Mouse (Mus musculus): ENCODE results near the gene Kctd18.

Kctd18 gene

DNA sequence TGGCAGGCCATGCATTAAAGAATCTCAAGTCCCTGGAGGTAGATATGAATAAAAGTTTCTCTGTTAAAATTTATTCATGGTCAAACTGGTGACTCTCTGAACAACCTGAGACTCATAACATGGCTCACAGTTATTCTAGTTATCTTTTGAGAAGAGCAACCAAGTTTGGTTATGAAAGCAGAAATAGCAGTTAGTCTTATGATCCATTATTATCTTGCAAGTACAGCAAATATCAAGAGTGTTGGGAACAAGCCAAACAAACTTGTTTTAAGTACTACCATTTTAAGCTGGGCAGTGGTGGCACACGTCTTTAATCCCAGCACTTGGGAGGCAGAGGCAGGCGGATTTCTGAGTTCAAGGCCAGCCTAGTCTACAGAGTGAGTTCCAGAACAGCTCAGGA is 27.5 kb downstream of the Kctd18 start:
- DNase-seq (ENCODE audit: low read depth in 2 of 2, low spot score in 2 of 2), result no peak

DNA sequence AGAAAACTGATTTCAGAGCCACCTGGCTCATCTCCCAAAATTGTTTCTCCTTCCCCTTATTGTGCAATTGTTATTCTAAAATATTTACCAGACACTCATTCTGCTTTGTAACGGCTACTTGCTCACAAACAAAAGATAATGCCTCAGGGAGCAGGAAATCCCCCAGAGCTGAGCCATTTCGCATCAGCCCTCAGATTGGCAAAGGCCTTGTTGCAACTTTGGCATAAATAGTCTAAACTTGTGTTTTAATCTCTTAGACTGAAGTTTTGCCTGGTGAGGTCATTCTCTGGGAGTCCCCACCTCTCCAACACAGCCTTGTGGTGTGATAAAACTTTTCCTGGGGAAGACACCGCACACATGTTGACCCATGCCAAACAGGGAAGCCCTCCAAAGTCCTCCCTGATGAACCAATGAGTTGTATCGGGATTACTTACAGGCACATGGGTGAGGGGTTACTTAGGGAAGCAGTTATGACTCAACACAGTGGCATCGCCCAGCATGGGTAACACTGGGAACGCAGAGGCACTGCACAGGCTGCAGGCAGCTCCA is 29.6 kb downstream of the Kctd18 start:
- no peak for DNase-seq (ENCODE audit: low read depth in 2 of 2, low spot score in 2 of 2)

DNA sequence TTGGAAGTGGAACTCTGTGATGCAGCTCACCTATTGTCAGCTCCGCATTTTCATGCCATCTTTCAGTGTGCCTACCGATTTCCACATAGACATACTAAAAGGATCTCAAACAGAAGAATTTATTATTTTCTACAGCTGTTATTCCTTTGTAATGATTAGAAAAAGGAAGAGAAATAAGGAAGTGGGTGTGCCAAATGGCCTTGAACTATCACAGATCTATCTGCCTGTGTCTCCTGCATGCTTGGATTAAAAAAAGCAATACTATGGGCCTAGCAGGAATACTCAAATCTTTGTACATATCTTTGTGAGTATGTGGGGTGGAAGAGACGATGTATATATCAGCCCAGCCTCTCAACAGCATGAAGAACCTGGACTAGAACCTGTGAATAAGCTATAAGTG is 41.9 kb downstream of the Kctd18 start:
- DNase-seq (ENCODE audit: low read depth in 2 of 2, low spot score in 2 of 2), result no peak

DNA sequence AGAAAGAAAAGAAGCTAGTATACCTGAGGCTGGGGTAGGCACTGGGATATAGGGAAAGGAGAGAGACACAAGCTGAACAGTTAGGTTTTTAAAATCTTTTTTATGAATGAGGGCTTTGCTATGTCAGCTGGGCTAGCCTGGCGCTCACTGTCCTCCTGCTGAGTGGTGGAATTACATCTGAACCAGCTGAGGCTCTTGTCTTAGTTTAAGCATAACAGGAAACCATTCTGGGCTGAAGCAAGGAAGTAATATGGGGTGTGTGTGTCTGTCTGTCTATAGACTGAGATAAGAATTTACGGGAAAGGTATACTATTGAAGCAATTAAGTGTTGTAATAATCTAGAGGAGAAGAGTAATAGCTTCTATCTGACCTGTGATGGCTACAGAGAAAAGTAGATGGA is 47.2 kb downstream of the Kctd18 start:
- DNase-seq (ENCODE audit: low read depth in 2 of 2, low spot score in 2 of 2), result no peak

DNA sequence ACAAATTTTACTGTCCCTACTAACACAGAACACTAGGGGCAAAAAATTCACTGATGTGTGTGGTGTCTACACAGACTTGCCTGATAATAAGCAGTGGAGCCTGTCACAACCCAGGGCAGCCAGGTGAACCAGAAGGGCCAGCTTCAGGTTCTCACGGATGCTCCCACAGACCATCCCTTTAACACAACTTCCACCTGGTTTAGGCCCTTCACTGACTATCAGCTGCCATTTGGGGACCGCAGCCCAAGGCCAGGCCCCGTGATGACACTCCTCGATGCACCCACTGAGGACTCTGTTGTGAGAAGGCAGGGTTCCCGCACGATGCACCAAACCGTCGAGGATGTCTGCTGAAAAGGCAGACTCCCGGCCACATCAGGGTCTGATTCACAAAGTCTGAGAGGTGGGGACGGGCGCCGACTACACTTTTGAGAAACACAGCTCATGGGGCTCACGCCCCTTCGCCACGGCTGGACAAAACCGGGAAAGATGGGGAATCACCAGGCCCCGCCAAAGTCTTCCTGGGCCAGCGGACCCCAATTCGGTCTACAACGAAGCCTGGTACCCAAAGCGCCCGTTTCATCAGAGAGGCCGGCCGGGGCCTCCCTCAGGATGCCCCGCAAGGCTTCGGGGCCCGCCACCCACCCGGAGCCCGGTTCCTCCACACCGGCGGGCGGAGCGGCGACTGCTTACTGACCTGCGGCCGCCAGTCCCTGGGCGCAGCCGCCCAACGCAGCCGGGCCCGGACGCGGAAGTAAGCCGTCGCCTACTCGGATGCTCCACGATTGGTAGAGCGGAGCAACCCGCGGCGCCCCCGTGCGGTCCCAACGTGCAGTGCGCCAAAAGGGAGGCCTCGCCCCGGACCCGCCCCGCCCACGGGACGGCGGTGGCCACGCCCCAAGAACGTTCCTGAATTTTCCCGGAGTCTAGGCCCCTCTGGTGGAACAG is 49.2 kb downstream of the Kctd18 start:
- peak; percentile 85 to 88 for DNase-seq (ENCODE audit: low read depth in 2 of 2, low spot score in 2 of 2)

DNA sequence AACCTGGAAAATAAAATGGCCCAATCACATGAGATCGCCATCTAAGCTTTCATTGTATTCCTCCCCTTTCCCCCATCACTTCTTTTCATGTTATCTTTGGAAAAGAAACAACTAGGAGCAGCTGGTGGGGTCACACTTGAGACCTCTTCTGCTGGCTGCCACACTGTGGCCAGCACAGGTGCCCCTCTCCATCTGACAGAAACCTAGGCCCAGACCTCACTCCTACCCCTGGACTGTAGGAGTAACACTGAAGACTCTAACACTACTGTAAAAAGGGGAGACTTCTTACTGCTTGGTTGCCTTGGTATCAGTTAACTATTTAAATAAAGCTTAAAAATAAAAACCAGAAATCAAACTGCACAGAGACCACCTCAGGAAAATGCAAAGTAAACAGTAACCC is 63.0 kb downstream of the Kctd18 start:
- DNase-seq (ENCODE audit: low read depth in 2 of 2, low spot score in 2 of 2), result no peak

DNA sequence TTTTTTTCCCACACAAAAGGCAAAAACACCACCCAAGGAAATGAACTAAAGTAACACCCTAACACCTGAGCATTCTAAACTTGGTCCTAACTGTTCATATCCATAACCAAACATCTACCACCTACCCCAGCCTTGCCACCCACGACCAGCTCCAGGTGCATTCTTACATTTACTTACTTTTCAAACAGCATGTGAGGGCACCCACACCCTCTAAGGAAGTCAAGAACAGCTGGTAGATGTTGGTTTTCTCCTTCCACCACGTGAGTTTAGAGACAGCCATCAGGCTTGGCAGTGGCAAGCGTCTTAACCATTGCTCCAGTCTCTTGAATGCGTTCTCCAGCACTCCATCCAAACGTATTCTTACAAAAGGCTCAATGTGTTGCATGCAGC is 64.4 kb downstream of the Kctd18 start:
- DNase-seq (ENCODE audit: low read depth in 2 of 2, low spot score in 2 of 2), result no peak

DNA sequence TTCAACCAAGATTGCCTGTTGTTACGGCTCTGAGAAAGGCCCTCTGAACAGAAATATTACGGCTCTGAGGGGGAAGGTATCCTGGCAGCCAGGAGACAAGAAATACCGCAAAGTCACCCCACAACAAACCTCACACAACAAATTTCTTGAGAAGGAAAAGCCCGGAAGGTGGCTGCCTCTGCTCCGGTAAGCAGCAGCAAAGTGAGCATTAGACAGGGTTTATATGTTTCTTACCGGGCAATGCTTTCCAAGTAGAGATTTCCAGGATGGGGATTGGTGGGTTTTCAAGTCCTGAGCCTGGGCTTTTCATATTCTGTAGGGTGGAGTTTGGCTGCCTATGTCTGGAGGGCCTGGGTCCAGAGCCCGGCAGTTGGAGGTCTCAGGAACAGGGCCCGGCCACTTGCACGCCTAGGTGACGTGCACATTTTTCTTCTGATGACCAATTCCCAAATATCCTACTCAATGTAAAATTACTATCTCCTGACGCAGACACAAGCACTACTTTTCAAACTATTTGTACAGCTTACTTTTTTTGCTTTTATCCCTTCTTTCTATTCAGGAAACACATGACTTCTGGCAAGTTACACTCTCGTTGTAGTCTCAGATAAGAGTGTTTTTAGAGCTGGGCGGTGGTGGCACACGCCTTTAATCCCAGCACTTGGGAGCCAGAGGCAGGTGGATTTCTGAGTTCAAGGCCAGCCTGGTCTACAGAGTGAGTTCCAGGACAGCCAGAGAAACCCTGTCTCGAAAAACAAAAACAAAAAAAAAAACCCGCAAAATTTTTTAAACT is 65.0 kb downstream of the Kctd18 start:
- DNase-seq (ENCODE audit: low read depth in 2 of 2, low spot score in 2 of 2), result no peak

DNA sequence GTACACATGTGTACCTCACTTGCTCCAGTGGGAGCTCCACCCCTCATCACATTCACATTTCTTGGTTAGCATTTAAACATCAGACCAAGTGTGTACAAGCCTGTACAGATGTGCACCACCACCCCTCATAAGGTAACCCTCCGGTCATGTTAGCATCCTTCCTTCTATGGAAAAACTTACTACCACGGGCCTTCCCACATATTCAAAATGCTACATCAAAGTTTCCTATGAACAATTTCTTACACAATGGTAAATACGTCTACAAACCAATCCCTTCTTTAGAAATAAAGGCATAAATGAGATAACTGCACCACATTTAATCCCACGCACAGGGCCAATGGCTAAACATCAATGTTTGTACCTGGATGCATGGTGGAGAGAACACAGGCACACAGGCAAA is 66.2 kb downstream of the Kctd18 start:
- no peak for DNase-seq (ENCODE audit: low read depth in 2 of 2, low spot score in 2 of 2)

DNA sequence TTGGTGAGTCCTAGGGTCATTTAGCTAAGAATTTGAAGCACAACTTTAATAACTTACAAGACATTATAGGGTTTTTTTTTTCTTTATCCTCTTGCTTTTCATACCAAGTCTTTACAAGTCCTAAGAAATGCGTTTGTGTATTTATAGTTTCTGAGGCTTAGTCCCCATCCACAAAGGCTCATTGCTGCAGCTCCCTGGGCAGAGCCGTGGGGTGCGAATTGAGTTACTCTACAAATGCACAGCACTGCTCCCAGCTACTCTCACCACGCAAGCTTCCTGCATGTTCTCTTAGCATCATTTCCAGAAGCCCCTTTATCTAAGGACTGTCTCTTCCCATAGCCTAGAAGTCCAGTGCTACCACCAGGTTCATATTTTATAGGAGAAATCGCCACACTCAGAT is 69.0 kb downstream of the Kctd18 start:
- no peak for DNase-seq (ENCODE audit: low read depth in 2 of 2, low spot score in 2 of 2)

DNA sequence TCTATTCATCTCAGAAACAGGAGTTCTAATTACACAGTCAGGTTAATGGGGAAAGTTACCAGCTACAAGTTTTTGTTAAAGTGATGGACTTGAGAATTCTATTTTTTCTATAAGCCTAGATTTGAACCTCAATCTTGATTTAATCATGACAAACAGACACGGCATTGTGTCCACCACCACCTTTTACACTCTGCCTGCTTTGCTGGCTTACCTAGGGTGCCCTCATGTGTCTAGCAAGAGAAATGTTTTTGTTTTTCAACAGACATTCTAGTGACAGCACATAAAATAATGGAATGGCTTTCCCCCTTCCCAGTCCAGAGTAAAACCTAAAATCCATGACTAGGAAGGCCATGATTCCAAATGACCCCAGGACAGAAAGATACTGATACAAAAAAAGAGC is 69.6 kb downstream of the Kctd18 start:
- no peak for DNase-seq (ENCODE audit: low read depth in 2 of 2, low spot score in 2 of 2)

DNA sequence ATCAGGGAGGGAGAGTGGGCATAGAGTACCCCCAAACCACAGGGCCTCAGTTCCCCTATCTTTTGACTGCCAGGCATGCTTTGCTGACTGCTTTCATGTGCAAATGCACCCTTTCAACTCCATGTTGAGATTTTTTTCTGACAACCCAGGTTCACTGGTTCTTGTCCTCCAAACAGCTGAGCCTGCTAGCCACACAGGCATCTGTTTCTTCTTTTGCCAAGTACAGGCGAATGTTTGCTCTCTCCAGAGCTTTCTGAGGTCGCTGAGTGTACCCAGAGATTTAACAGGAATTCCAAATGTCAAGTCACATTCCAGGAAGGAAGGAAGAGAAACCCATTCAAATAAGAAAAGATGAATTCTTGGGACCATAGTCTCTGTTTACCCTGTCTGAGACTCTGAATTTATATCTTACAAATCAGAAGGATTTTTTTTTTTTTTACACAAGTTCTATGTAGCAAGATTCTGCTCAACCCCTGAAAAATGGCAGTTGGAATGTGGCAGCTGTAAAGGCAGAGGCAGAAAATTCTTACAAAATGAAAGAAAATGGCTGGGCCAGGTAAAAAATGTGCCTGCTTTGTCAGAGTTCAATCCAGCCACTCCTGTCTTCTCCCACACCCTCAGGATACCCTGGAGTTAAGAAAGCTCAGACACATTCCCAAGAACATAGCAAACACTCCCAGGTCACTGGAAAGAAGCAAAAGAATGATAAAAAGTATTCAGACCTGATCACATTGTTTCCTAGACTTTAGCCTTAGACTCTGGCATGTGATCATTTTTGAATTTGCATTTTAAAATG is 71.0 kb downstream of the Kctd18 start:
- DNase-seq (ENCODE audit: low read depth in 2 of 2, low spot score in 2 of 2), result no peak

DNA sequence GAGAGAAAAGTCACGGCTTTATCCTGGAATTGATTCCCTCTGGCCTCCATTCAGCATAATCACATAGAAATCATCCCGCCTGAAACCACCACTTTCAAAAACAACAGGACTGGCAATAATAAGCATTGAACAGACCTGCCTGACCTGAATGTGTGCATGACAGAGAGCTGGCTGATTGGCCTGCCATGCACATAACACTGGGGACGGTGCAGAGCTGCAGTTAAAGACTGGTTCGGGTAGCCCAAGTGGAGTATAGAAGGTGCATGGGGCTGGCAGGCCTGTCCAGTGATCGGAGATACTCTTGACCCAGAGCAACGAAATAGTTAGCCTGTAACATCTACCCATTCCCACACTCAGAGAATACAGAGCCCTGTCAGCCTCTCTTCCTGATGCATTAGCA is 76.5 kb downstream of the Kctd18 start:
- DNase-seq (ENCODE audit: low read depth in 2 of 2, low spot score in 2 of 2), result no peak

DNA sequence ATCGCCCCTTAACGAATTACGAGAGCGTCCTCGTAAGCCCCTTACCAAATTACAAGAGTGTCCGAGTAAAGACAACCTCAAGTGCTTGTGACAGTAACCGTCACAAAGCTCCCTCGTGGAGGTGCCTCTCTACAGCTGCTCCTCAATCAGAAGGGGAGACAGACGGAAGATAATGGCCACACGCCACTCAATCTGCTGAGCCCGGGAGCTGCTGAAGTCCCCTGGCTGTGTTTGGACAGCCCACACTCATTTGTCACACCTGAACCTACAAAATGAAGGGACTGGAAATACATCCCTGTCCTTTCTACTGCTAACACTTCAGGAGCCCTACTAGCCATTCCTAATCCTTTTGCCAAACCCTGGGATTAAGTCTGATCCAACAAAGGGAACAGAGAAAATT is 77.0 kb downstream of the Kctd18 start:
- DNase-seq (ENCODE audit: low read depth in 2 of 2, low spot score in 2 of 2), result no peak

DNA sequence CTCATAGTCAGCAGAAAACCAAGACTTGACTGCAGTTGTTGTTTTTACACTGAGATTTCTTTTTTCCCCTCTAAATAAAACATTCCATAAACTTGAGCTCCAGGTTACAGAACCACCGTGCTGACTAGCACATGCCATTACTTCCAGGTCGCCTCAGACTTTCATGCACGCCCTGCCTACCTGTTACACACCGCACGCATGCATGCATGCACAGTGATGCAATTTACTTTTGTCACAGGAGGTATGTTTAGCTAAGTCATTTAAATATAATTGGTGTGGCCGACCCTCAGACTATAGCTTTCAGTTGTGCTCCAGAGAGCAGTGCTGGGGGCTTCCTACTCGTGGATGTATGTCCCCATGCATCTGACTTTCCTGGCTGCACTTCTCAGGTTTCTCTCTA is 77.7 kb downstream of the Kctd18 start:
- no peak for DNase-seq (ENCODE audit: low read depth in 2 of 2, low spot score in 2 of 2)

DNA sequence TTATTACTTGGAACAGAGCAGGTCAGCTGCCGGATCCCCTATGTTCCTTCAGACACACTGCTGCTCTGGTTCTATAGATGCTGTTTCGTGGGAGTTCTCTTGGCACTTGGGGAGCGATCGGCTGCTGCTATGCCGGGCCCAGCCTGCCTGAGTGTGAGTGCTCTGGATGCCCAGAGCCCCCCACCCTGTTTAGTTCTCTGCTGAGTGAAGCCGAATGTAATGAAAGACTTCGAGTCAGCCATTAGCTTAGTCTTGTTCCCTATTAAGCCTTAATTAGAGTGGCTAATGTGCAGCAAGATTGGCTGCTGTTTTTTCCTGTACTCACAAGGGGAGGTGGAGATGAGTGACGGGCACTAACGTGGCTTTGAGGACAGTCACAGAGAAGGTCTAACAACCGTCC is 78.1 kb downstream of the Kctd18 start:
- DNase-seq (ENCODE audit: low read depth in 2 of 2, low spot score in 2 of 2), result no peak

DNA sequence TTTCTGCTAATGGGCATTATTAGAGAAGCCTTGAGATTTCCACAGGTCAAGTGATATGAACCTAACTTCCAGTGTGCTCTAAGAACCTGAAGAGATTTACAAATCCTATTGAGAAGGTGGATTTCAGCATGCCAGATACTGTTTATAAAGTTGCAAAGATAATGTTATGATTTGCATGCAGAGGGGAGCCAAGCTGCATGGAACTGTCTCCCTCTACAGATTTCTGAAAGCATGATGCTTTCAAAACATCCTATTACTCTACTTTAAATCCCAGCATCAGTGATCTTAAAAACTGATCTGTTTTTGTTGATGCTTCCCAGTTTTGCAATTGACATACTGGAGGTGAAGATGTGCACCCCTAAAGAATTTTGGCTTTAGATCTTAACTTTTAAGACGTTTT is 84.5 kb downstream of the Kctd18 start:
- DNase-seq (ENCODE audit: low read depth in 2 of 2, low spot score in 2 of 2), result no peak

DNA sequence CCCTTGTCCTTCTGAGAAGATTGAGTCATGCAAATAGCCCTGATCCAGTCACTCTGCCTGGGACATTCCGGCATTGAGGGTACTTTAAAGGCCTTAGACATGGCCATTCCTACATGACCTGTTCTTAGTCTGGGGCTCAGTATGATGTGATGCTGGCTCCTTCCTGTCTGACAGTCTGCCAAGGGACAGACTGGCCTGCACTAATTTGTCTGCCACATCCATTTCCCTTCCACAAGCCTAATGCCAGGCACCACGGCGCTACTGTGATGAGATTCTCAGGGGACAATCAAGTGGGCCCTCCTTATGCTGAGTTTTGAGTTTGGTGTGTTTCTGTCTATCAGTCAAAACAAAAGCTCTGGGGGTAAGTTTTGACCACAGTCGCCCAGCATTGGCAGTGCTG is 100.2 kb downstream of the Kctd18 start:
- no peak for DNase-seq (ENCODE audit: low read depth in 2 of 2, low spot score in 2 of 2)

DNA sequence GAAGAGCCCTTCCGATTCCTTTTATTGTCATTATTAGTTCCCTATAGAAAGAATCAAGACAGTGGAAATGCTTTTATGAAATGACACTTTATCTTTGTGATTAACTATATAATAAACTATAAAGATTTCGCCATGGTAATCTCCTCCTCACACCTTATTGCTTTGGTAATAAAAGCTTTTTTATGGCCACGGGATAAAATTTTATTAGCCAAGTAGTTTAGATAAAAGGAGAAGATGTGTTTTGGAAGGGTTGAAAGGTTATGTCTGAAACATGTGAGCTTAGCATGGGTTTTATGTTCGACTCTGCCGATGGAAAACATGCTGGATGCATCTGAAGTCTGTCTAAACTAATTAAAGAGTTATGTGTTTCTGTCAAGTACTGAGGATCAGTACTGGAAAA is 101.4 kb downstream of the Kctd18 start:
- no peak for DNase-seq (ENCODE audit: low read depth in 2 of 2, low spot score in 2 of 2)

DNA sequence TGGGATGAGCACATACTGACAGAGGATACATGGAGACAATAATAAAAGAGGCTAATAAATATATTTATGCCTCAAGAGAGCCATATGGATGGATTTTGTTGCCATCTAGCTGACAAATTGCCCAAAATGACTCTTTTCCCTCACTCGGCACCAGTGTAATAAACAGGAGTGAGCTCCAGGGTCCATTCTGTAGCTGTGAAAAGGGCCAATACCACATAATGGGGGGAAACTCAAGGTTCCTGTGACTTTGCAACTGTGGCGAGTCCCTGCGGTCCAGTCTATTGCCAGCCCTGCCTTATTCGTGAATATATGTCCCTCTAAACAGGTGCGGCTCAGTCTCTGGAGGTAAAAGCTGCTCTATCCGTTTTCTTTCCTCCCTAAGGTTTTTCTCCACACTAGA is 107.2 kb downstream of the Kctd18 start:
- no peak for DNase-seq (ENCODE audit: low read depth in 2 of 2, low spot score in 2 of 2)

DNA sequence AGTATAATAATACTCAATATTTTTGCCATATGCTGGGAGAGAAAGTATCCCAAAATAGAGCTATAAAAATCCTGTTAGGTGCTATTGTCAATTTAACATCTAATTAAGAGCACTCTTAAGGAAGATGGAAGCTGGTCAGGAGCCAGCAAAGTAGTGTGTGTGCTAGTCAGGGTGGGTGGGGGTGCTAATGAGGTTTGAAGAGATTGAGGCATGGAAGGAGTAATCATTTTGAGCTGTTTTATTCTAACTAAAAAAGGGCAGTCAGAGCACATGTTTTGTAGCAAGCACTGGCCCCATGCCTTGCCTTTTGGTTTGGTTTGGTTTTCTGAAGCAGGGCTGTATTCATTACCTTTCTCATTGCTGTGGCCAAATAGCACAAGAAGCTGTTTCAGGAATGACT is 112.4 kb downstream of the Kctd18 start:
- DNase-seq (ENCODE audit: low read depth in 2 of 2, low spot score in 2 of 2), result no peak

Data from CD8-positive naive resting alpha-beta T cell, adult 2 months (primary cell).